Mouse (Mus musculus) myocyte (in vitro differentiated cells): ENCODE data around the gene Dnah5.

Source experiments
- E2F4 ChIP-seq: IDR thresholded peaks from one replicate; pipeline ENCODE4 v1.6.1; 2011; ENCODE audit warnings: mild to moderate bottlenecking, control low read depth, moderate library complexity; ENCODE audit not compliant: insufficient read depth
- MAX ChIP-seq: IDR thresholded peaks from one replicate; pipeline ENCODE4 v1.6.1; 2011; ENCODE audit warnings: low read depth, mild to moderate bottlenecking, control low read depth
- POLR2A ChIP-seq: IDR thresholded peaks from one replicate; pipeline ENCODE4 v1.6.1; 2011; ENCODE audit warnings: low read depth, mild to moderate bottlenecking, control low read depth, moderate library complexity; ENCODE audit not compliant: insufficient read length
- SRF ChIP-seq: IDR thresholded peaks from one replicate; pipeline ENCODE4 v1.6.1; 2011; ENCODE audit warnings: low read depth; ENCODE audit not compliant: control insufficient read depth, insufficient read length
- TCF12 ChIP-seq: IDR thresholded peaks from one replicate; pipeline ENCODE4 v1.6.1; 2011; ENCODE audit warnings: mild to moderate bottlenecking, control low read depth; ENCODE audit not compliant: poor library complexity, insufficient read depth, severe bottlenecking
- TCF3 ChIP-seq: IDR thresholded peaks from one replicate; pipeline ENCODE4 v1.6.1; 2011; ENCODE audit warnings: low read depth, control low read depth; ENCODE audit not compliant: insufficient read length
- USF1 ChIP-seq: IDR thresholded peaks from one replicate; pipeline ENCODE4 v1.6.1; 2011; ENCODE audit warnings: low read depth, mild to moderate bottlenecking, control low read depth, moderate library complexity

DNA sequence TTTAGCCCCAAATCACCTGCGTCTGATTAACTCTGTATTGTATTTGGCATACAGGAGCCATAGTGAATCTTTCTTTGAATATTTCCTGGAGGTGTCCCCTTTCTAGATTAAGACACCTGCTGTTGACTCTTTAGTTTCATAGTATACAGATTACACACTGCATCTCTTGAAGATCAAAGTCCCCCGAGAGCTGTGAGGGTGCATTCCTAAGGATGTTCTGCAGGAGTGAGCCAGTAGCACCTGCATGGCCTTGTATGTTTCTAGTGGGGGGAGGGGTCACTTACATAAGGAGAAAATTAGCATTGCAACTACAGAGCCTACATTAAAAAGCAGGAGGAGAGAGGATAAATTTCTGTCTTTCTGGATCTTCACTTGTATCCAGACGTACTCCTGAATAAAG is 201.1 kb downstream of the Dnah5 start:
- no peak for TF ChIP-seq POLR2A
- TF ChIP-seq MAX: no peak
- no peak for TF ChIP-seq USF1
- TF ChIP-seq TCF12: no peak
- TF ChIP-seq SRF: no peak
- no peak for TF ChIP-seq E2F4
- no peak for TF ChIP-seq TCF3
